Mouse (Mus musculus) testis, postnatal 14 days (tissue): ENCODE data around the gene Gm9117.
"Not testable (repeated sequence)": the region's sequence is repeated elsewhere in the genome, so short reads cannot be mapped to it uniquely, and the experiment has no call there.

Experiments
- DNase-seq: peaks from one replicate; pipeline ENCODE4 v3.0.0; 2021; ENCODE audit warnings: low spot score

Gm9117 gene

GRCm38 (mm10) chr3:93943443-93943842 lies at the start of gene Gm9117:
TSS of gene Gm9117 (minus strand) at chr3:93943543.
- not testable (repeated sequence) for DNase-seq

GRCm38 (mm10) chr3:93968938-93969337 lies 25.6 kb upstream of the Gm9117 start:
- not testable (repeated sequence) for DNase-seq

- DNase-seq, result not testable (repeated sequence)
These were observed 17.9 kb upstream of the Gm9117 start, which contains the start of gene Tdpoz5 for GRCm38 (mm10) chr3:93961214-93961613. TSS of gene Tdpoz5 (minus strand) at chr3:93961314.

- not testable (repeated sequence) for DNase-seq
These were observed 5.0 kb downstream of the Gm9117 start for GRCm38 (mm10) chr3:93938386-93938785.
